Mouse (Mus musculus): ENCODE data around the gene Atrnl1.
"Not testable (repeated sequence)": the region's sequence is repeated elsewhere in the genome, so short reads cannot be mapped to it uniquely, and the experiment has no call there.

Gene Atrnl1

GRCm38 (mm10) chr19:58029661-58030060 lies 418.8 kb downstream of the Atrnl1 start:
- DNase-seq (ENCODE audit: low spot score in 2 of 2): peak; percentile 79 to 85

GRCm38 (mm10) chr19:58033241-58033640 lies 422.4 kb downstream of the Atrnl1 start:
- DNase-seq (ENCODE audit: low spot score in 2 of 2): no peak

GRCm38 (mm10) chr19:58036166-58036565 lies 425.3 kb downstream of the Atrnl1 start:
- no peak for DNase-seq (ENCODE audit: low spot score in 2 of 2)

- no peak for DNase-seq (ENCODE audit: low spot score in 2 of 2)
These were observed 432.3 kb downstream of the Atrnl1 start for GRCm38 (mm10) chr19:58043120-58043519.

GRCm38 (mm10) chr19:58043550-58043949 lies 432.7 kb downstream of the Atrnl1 start:
- DNase-seq (ENCODE audit: low spot score in 2 of 2): no peak

- DNase-seq (ENCODE audit: low spot score in 2 of 2): no peak
These were observed 434.0 kb downstream of the Atrnl1 start for GRCm38 (mm10) chr19:58044816-58045215.

- DNase-seq (ENCODE audit: low spot score in 2 of 2): no peak
These were observed 435.8 kb downstream of the Atrnl1 start for GRCm38 (mm10) chr19:58046656-58047055.

- not testable (repeated sequence) for DNase-seq (ENCODE audit: low spot score in 2 of 2)
These were observed 439.6 kb downstream of the Atrnl1 start for GRCm38 (mm10) chr19:58050410-58050809.

- DNase-seq (ENCODE audit: low spot score in 2 of 2): no peak
These were observed 440.2 kb downstream of the Atrnl1 start for GRCm38 (mm10) chr19:58050986-58051385.

- no peak for DNase-seq (ENCODE audit: low spot score in 2 of 2)
These were observed 441.1 kb downstream of the Atrnl1 start for GRCm38 (mm10) chr19:58051905-58052304.

- DNase-seq (ENCODE audit: low spot score in 2 of 2): no peak
These were observed 441.8 kb downstream of the Atrnl1 start for GRCm38 (mm10) chr19:58052444-58053135.

- no peak for DNase-seq (ENCODE audit: low spot score in 2 of 2)
These were observed 448.9 kb downstream of the Atrnl1 start for GRCm38 (mm10) chr19:58059719-58060118.

GRCm38 (mm10) chr19:58060199-58060853 lies 449.5 kb downstream of the Atrnl1 start:
- DNase-seq (ENCODE audit: low spot score in 2 of 2): no peak

GRCm38 (mm10) chr19:58060854-58061358 lies 450.1 kb downstream of the Atrnl1 start:
- DNase-seq (ENCODE audit: low spot score in 2 of 2): no peak

- no peak for DNase-seq (ENCODE audit: low spot score in 2 of 2)
These were observed 451.1 kb downstream of the Atrnl1 start for GRCm38 (mm10) chr19:58061933-58062332.

- no peak for DNase-seq (ENCODE audit: low spot score in 2 of 2)
These were observed 452.7 kb downstream of the Atrnl1 start for GRCm38 (mm10) chr19:58063541-58063940.

- DNase-seq (ENCODE audit: low spot score in 2 of 2): no peak
These were observed 453.5 kb downstream of the Atrnl1 start for GRCm38 (mm10) chr19:58064116-58065000.

- no peak for DNase-seq (ENCODE audit: low spot score in 2 of 2)
These were observed 454.1 kb downstream of the Atrnl1 start for GRCm38 (mm10) chr19:58065001-58065314.

- DNase-seq (ENCODE audit: low spot score in 2 of 2): no peak
These were observed 454.7 kb downstream of the Atrnl1 start for GRCm38 (mm10) chr19:58065514-58065913.

GRCm38 (mm10) chr19:58068114-58068513 lies 457.3 kb downstream of the Atrnl1 start:
- no peak for DNase-seq (ENCODE audit: low spot score in 2 of 2)

- DNase-seq (ENCODE audit: low spot score in 2 of 2): no peak
These were observed 458.1 kb downstream of the Atrnl1 start for GRCm38 (mm10) chr19:58068958-58069357.

- DNase-seq (ENCODE audit: low spot score in 2 of 2): no peak
These were observed 461.6 kb downstream of the Atrnl1 start for GRCm38 (mm10) chr19:58072404-58072803.
